Mouse (Mus musculus): ENCODE data around the gene Zfp385a. TPM values are rescaled to one million over a fixed set of nuclear protein-coding genes. Genes with fewer than 3 reads are reported as not detected.

Zfp385a gene
- 26.8 and 29.6 TPM in 2 replicates for polyA plus RNA-seq (2011; ENCODE audit: insufficient read depth, insufficient read length, low read depth, missing spikeins)

- peaks cover 6% of the 10 kb centered on the region for H3K36me3 ChIP-seq (ENCODE audit: control insufficient read depth, insufficient read depth, low read length, poor library complexity, severe bottlenecking)
- peak; percentile 35 for TF ChIP-seq CTCF (IDR thresholded peaks at IDR 0.05; ENCODE audit: low read depth, low read length)
- TF ChIP-seq POLR2A (IDR thresholded peaks at IDR 0.05; ENCODE audit: insufficient read depth, low read length), result no peak
- peak within 1 kb of the TSS; percentile 58 for H3K9ac ChIP-seq (ENCODE audit: low read depth, poor library complexity, severe bottlenecking)
- no peaks in the 10 kb centered on the region for H3K27me3 ChIP-seq (ENCODE audit: control insufficient read depth, insufficient read depth, low read length, poor library complexity, severe bottlenecking)
- H3K4me1 ChIP-seq (ENCODE audit: control insufficient read depth, insufficient read depth, low read length), result peaks cover 6% of the 10 kb centered on the region
- H3K4me3 ChIP-seq (ENCODE audit: low read depth, low read length), result peak within 1 kb of the TSS; percentile 84
- H3K9me3 ChIP-seq (replicated peaks; ENCODE audit: control insufficient read depth, insufficient read depth, low read length, poor library complexity, severe bottlenecking), result no peaks in the 10 kb centered on the region
- no peak within 1 kb of the TSS for H3K27ac ChIP-seq (ENCODE audit: insufficient read depth, low read length)
These were observed at the start of gene Zfp385a for GRCm38 (mm10) chr15:103339961-103340337. Gene Zfp385a, minus strand, starts transcription at chr15:103340093.

DNA sequence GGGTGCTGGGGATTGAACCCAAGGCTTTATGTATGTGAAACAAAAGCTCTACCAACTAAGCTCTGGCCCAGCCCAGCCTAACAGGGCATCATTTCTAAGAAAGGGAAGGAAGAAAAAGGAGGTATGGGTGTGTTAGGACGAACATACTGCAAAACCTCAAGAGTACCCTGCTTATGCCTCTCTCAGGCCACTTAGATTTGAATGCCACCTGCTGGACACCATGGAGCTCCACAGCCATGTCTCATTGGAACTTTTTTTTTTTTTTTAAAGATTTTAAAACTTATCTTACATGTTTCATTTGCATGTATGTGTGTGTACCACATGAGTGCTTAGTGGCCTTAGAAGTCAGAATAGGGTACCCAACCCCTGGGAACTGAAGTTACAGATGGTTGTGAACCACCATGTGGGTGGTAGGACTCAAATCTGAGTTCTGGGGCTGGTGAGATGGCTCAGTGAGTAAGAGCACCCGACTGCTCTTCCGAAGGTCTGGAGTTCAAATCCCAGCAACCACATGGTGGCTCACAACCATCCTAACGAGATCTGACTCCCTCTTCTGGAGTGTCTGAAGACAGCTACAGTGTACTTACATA is 48.8 kb upstream of the Zfp385a start:
- H3K36me3 ChIP-seq (ENCODE audit: control insufficient read depth, insufficient read depth, low read length, poor library complexity, severe bottlenecking), result no peaks in the 10 kb centered on the region
- TF ChIP-seq EP300 (IDR thresholded peaks at IDR 0.05; ENCODE audit: insufficient read depth, low read depth, low read length), result no peak
- no peak for TF ChIP-seq CTCF (IDR thresholded peaks at IDR 0.05; ENCODE audit: low read depth, low read length)
- no peak for TF ChIP-seq POLR2A (IDR thresholded peaks at IDR 0.05; ENCODE audit: insufficient read depth, low read length)
- no peaks in the 10 kb centered on the region for H3K9me3 ChIP-seq (replicated peaks; ENCODE audit: control insufficient read depth, insufficient read depth, low read length, poor library complexity, severe bottlenecking)
- no peaks in the 10 kb centered on the region; the same call in 1 of the 2 replicates for H3K27me3 ChIP-seq (ENCODE audit: control insufficient read depth, insufficient read depth, low read length, poor library complexity, severe bottlenecking)
- peaks cover 2% of the 10 kb centered on the region for H3K4me1 ChIP-seq (ENCODE audit: control insufficient read depth, insufficient read depth, low read length)
- no peak overlapping the region for H3K27ac ChIP-seq (ENCODE audit: insufficient read depth, low read length)
- no peak overlapping the region for H3K4me3 ChIP-seq (ENCODE audit: low read depth, low read length)
- H3K9ac ChIP-seq (ENCODE audit: low read depth, poor library complexity, severe bottlenecking), result no peak overlapping the region

DNA sequence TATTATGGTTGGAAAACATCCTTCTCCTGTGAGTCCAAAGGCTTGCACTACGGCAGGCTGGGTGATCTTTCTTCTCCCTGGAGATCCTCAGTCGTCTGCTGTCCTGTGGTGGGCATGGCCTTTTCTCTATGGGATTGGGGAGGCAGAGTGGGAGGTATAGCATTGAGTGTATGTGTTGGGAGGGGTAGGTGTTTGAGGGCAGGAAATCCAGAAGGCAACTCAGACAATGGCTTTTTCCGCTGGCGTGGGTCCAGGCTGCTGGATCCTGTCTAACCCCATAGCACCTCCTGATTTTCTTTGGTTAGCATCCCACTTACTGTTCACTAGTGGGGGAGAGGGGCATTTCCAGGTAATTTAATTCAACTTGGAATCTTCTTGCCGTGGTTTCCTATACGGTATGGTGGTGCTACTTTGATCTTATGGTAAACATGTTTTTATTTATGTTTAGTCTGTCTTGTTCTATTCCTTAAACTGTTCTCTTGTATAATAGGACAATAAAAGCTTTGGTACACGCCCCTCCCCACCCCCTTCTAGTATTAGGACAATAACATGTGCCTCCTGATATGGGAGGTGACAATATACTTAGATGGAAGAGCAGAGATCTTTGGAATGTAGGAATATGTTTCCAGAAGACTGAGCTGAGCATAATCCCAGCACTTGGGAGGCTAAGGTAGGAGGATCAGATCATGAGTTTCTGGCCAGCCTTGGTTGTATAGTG is 44.0 kb upstream of the Zfp385a start:
- Histone ChIP-seq H3K36me3 (ENCODE audit: control insufficient read depth, insufficient read depth, low read length, poor library complexity, severe bottlenecking) (no peaks in the 10 kb centered on the region), H3K27me3 (ENCODE audit: control insufficient read depth, insufficient read depth, low read length, poor library complexity, severe bottlenecking) (no peaks in the 10 kb centered on the region; the same call in 1 of the 2 replicates), H3K4me1 (ENCODE audit: control insufficient read depth, insufficient read depth, low read length) (peaks cover 8% of the 10 kb centered on the region), H3K9me3 (replicated peaks; ENCODE audit: control insufficient read depth, insufficient read depth, low read length, poor library complexity, severe bottlenecking) (no peaks in the 10 kb centered on the region), H3K9ac (ENCODE audit: low read depth, poor library complexity, severe bottlenecking) (no peak overlapping the region), H3K4me3 (ENCODE audit: low read depth, low read length) (no peak overlapping the region), H3K27ac (ENCODE audit: insufficient read depth, low read length) (no peak overlapping the region)
- no peak for TF ChIP-seq CTCF (IDR thresholded peaks at IDR 0.05; ENCODE audit: low read depth, low read length)
- TF ChIP-seq POLR2A (IDR thresholded peaks at IDR 0.05; ENCODE audit: insufficient read depth, low read length), result no peak
- TF ChIP-seq EP300 (IDR thresholded peaks at IDR 0.05; ENCODE audit: insufficient read depth, low read depth, low read length), result no peak

DNA sequence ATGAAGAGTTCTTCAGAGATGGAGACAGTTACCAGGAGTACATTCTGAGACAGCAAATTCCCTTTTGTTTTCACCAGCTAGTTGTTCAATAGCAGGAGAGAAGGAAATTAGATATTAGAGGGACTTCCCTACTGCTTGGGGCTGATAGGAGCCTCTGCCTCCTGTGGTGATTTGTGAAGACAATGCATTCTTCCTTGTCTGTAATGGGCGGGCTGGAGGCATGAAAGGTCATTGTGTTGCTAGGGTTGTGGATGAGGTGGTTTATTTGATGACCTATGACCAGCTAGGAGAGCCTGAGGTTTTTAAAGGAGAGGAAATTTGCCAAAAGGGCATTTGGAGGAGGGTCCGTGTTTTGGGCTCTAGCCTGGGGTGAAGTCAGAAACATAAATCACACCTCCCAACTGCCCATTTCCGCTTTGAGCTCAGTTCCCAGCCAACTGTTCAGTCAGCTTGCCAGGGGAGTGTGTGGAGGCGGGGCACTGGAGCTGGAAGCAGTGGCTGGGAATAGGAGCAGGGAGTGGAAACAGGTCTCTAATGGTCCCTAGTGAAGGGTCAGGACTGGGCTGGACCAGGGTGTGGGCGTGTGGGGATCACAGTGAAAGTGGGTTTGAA is 43.0 kb upstream of the Zfp385a start:
- no peaks in the 10 kb centered on the region for H3K9me3 ChIP-seq (replicated peaks; ENCODE audit: control insufficient read depth, insufficient read depth, low read length, poor library complexity, severe bottlenecking)
- no peak overlapping the region for H3K27ac ChIP-seq (ENCODE audit: insufficient read depth, low read length)
- no peak overlapping the region for H3K9ac ChIP-seq (ENCODE audit: low read depth, poor library complexity, severe bottlenecking)
- TF ChIP-seq EP300 (IDR thresholded peaks at IDR 0.05; ENCODE audit: insufficient read depth, low read depth, low read length) (no peak), CTCF (IDR thresholded peaks at IDR 0.05; ENCODE audit: low read depth, low read length) (no peak), POLR2A (IDR thresholded peaks at IDR 0.05; ENCODE audit: insufficient read depth, low read length) (no peak)
- peaks cover 9% of the 10 kb centered on the region for H3K4me1 ChIP-seq (ENCODE audit: control insufficient read depth, insufficient read depth, low read length)
- H3K4me3 ChIP-seq (ENCODE audit: low read depth, low read length), result no peak overlapping the region
- no peaks in the 10 kb centered on the region for H3K27me3 ChIP-seq (ENCODE audit: control insufficient read depth, insufficient read depth, low read length, poor library complexity, severe bottlenecking)
- no peaks in the 10 kb centered on the region for H3K36me3 ChIP-seq (ENCODE audit: control insufficient read depth, insufficient read depth, low read length, poor library complexity, severe bottlenecking)

- H3K27me3 ChIP-seq (ENCODE audit: control insufficient read depth, insufficient read depth, low read length, poor library complexity, severe bottlenecking), result no peaks in the 10 kb centered on the region
- no peak overlapping the region for H3K27ac ChIP-seq (ENCODE audit: insufficient read depth, low read length)
- TF ChIP-seq POLR2A (IDR thresholded peaks at IDR 0.05; ENCODE audit: insufficient read depth, low read length), result no peak
- no peak for TF ChIP-seq EP300 (IDR thresholded peaks at IDR 0.05; ENCODE audit: insufficient read depth, low read depth, low read length)
- no peak for TF ChIP-seq CTCF (IDR thresholded peaks at IDR 0.05; ENCODE audit: low read depth, low read length)
- H3K36me3 ChIP-seq (ENCODE audit: control insufficient read depth, insufficient read depth, low read length, poor library complexity, severe bottlenecking), result no peaks in the 10 kb centered on the region
- peaks cover 9% of the 10 kb centered on the region for H3K4me1 ChIP-seq (ENCODE audit: control insufficient read depth, insufficient read depth, low read length)
- H3K9me3 ChIP-seq (replicated peaks; ENCODE audit: control insufficient read depth, insufficient read depth, low read length, poor library complexity, severe bottlenecking), result no peaks in the 10 kb centered on the region
- H3K9ac ChIP-seq (ENCODE audit: low read depth, poor library complexity, severe bottlenecking), result no peak overlapping the region
- no peak overlapping the region for H3K4me3 ChIP-seq (ENCODE audit: low read depth, low read length)
These were observed 42.2 kb upstream of the Zfp385a start for GRCm38 (mm10) chr15:103382075-103382474.
